1 mouse cellular context compared by ENCODE assay signal in genomic region chr4:117120445-117121414, GRCm38 (mm10).
TF ChIP-seq lines count a peak whose summit lies in the region.

No protein-coding gene starts in this region.

TF ChIP-seq in CH12.LX, 34 proteins besides CTCF, POLR2A, EP300 and RAD21:
- TF ChIP-seq ZC3H11A (IDR thresholded peaks at IDR 0.05; ENCODE audit: low read depth, low read length) (no peak), USF1 (IDR thresholded peaks at IDR 0.05; ENCODE audit: low read depth, low read length) (no peak), GABPA (IDR thresholded peaks at IDR 0.05; ENCODE audit: insufficient replicate concordance, low read depth, low read length) (peak; percentile 85), ZKSCAN1 (IDR thresholded peaks at IDR 0.05; ENCODE audit: borderline replicate concordance, low read depth, low read length) (no peak), MEF2A (IDR thresholded peaks at IDR 0.05; ENCODE audit: borderline replicate concordance, low read depth, low read length) (peak; percentile 81), RCOR1 (conservative IDR thresholded peaks at IDR 0.05; ENCODE audit: low read depth, low read length) (no peak), MYC (IDR thresholded peaks at IDR 0.05; ENCODE audit: low read depth, low read length) (peak; percentile 73), ELF1 (IDR thresholded peaks at IDR 0.05; ENCODE audit: low read depth, low read length) (peak; percentile 99), USF2 (conservative IDR thresholded peaks at IDR 0.05; ENCODE audit: low read depth, low read length) (no peak), MXI1 (IDR thresholded peaks at IDR 0.05; ENCODE audit: low read depth, low read length) (peak; percentile 77), HCFC1 (IDR thresholded peaks at IDR 0.05; ENCODE audit: low read depth, low read length) (peak; percentile 99), MAX (IDR thresholded peaks at IDR 0.05; ENCODE audit: low read length) (peak; percentile 69), NRF1 (IDR thresholded peaks at IDR 0.05; ENCODE audit: low read depth, low read length) (peak; percentile 60), E2F4 (IDR thresholded peaks at IDR 0.05; ENCODE audit: insufficient replicate concordance, low read depth, low read length) (no peak), NELFE (IDR thresholded peaks at IDR 0.05; ENCODE audit: low read depth, low read length) (peak; percentile 67), BHLHE40 (IDR thresholded peaks at IDR 0.05; ENCODE audit: low read depth, low read length) (peak; percentile 90), PAX5 (IDR thresholded peaks at IDR 0.05; ENCODE audit: low read length) (no peak), JUND (conservative IDR thresholded peaks at IDR 0.05; ENCODE audit: low read depth, low read length) (0 out of 2 replicates have a peak, but pooled peaks have one; percentile 25), POLR2AphosphoS2 (IDR thresholded peaks at IDR 0.05; ENCODE audit: low read depth, low read length) (peak; percentile 67), KAT2A (IDR thresholded peaks at IDR 0.05; ENCODE audit: insufficient replicate concordance, low read length) (peak; percentile 98), TBP (conservative IDR thresholded peaks at IDR 0.05; ENCODE audit: low read depth, low read length) (peak; percentile 94), CHD1 (IDR thresholded peaks at IDR 0.05; ENCODE audit: low read depth, low read length) (no peak), JUN (IDR thresholded peaks at IDR 0.05; ENCODE audit: insufficient read depth, low read depth, low read length) (no peak), SMC3 (IDR thresholded peaks at IDR 0.05; ENCODE audit: low read depth, low read length) (peak; percentile 51), MAZ (IDR thresholded peaks at IDR 0.05; ENCODE audit: low read depth, low read length) (no peak; the same call in 1 of the 2 replicates), ZNF384 (IDR thresholded peaks at IDR 0.05; ENCODE audit: low read depth, low read length) (peak; percentile 73), ZMIZ1 (IDR thresholded peaks at IDR 0.05; ENCODE audit: low read depth, low read length) (peak; percentile 36), TCF12 (IDR thresholded peaks at IDR 0.05; ENCODE audit: low read depth, low read length) (peak; percentile 81), IRF4 (IDR thresholded peaks at IDR 0.05; ENCODE audit: low read depth, low read length) (peak; percentile 86), UBTF (IDR thresholded peaks at IDR 0.05; ENCODE audit: low read depth, low read length) (peak; percentile 85), MAFK (IDR thresholded peaks at IDR 0.05; ENCODE audit: insufficient replicate concordance, low read length) (0 out of 2 replicates have a peak, but pooled peaks have one; percentile 23), ETS1 (conservative IDR thresholded peaks at IDR 0.05; ENCODE audit: low read depth, low read length) (peak; percentile 96), SIN3A (IDR thresholded peaks at IDR 0.05; ENCODE audit: low read length) (peak; percentile 95; the same call in 1 of the 2 replicates), CHD2 (IDR thresholded peaks at IDR 0.05; ENCODE audit: low read length) (peak; percentile 36; the same call in 1 of the 2 replicates)
TF ChIP-seq in CH12.LX: peak in this region for 24.
